Mouse (Mus musculus) CH12.LX (cell line): ENCODE results near the gene Opcml. TPM values are rescaled to one million over a fixed set of nuclear protein-coding genes. Genes with fewer than 3 reads are reported as not detected.

Experiments
- DNase-seq: peaks from one replicate; pipeline ENCODE4 v3.0.0-alpha.2; 2013; ENCODE audit errors: extremely low read depth
- H3K27ac ChIP-seq: 2 replicates; pipeline ENCODE4 v1.5.1; 2012; ENCODE audit warnings: low read depth, mild to moderate bottlenecking, control low read depth, moderate library complexity; ENCODE audit not compliant: insufficient read depth
- H3K27me3 ChIP-seq: replicated peaks from 2 replicates; pipeline ENCODE3; 2012; ENCODE audit warnings: inconsistent platforms
- H3K36me3 ChIP-seq, 2 experiments: replicated peaks in 1 of 2; 2 replicates each; pipeline versions ENCODE3 to v1.6.1; 2012; ENCODE audit warnings: inconsistent platforms in 1 of 2, low read length in 1 of 2, mild to moderate bottlenecking in 1 of 2, mixed read lengths in 1 of 2, moderate library complexity in 1 of 2; ENCODE audit not compliant: control insufficient read depth in 1 of 2, insufficient read depth in 1 of 2
- H3K4me1 ChIP-seq, 2 experiments: 2 replicates each; pipeline ENCODE4 v1.6.1; 2012; ENCODE audit warnings: inconsistent platforms in 1 of 2, moderate library complexity in 1 of 2; ENCODE audit not compliant: insufficient read depth in 2 of 2, control insufficient read depth in 1 of 2
- H3K4me2 ChIP-seq: 2 replicates; pipeline ENCODE4 v1.6.1; 2012; ENCODE audit warnings: low read depth, mild to moderate bottlenecking, control low read depth; ENCODE audit not compliant: poor library complexity, insufficient read depth, severe bottlenecking
- H3K4me3 ChIP-seq, 3 experiments: fragments of 150-350 bp in 1 of 3; sonication (generic) in 1 of 3; replicated peaks in 1 of 3; 2 replicates each; pipeline versions ENCODE3 to v1.5.1; 2011 to 2012; ENCODE audit warnings: low read depth in 2 of 3, low read length in 2 of 3, mild to moderate bottlenecking in 2 of 3, moderate library complexity in 2 of 3, control low read depth in 1 of 3, improper control_type of control experiment in 1 of 3, inconsistent platforms in 1 of 3, mixed read lengths in 1 of 3; ENCODE audit not compliant: poor library complexity in 1 of 3
- H3K79me2 ChIP-seq: replicated peaks from 2 replicates; pipeline ENCODE4 v1.6.1; 2012; ENCODE audit warnings: mild to moderate bottlenecking, moderate library complexity; ENCODE audit not compliant: control insufficient read depth, poor library complexity, insufficient read depth, severe bottlenecking; ENCODE audit errors: extremely low read depth
- H3K9ac ChIP-seq: 2 replicates; pipeline ENCODE4 v1.6.1; 2012; ENCODE audit warnings: low read depth, mild to moderate bottlenecking, control low read depth, moderate library complexity; ENCODE audit not compliant: insufficient read depth
- H3K9me3 ChIP-seq: replicated peaks from 2 replicates; pipeline ENCODE3; 2012; ENCODE audit warnings: low read length, inconsistent platforms, mixed read lengths
- BHLHE40 ChIP-seq: IDR thresholded peaks from 2 replicates; pipeline ENCODE4 v1.6.1; 2011; ENCODE audit warnings: mild to moderate bottlenecking, low read depth, low read length, improper control_type of control experiment
- CHD1 ChIP-seq: IDR thresholded peaks from 2 replicates; pipeline ENCODE4 v1.6.1; 2012; ENCODE audit warnings: low read depth, low read length, improper control_type of control experiment, inconsistent platforms
- CHD2 ChIP-seq: IDR thresholded peaks from 2 replicates; pipeline ENCODE4 v1.6.1; 2011; ENCODE audit warnings: low read length, improper control_type of control experiment
- E2F4 ChIP-seq: IDR thresholded peaks from 2 replicates; pipeline ENCODE4 v1.6.1; 2011; ENCODE audit warnings: low read depth, low read length, improper control_type of control experiment; ENCODE audit not compliant: insufficient replicate concordance
- ELF1 ChIP-seq: IDR thresholded peaks from 2 replicates; pipeline ENCODE4 v1.6.1; 2014; ENCODE audit warnings: low read depth, mild to moderate bottlenecking, inconsistent platforms, low read length, improper control_type of control experiment
- EP300 ChIP-seq: IDR thresholded peaks from 2 replicates; pipeline ENCODE4 v1.6.1; 2011; ENCODE audit warnings: low read length, improper control_type of control experiment
- GABPA ChIP-seq: IDR thresholded peaks from 2 replicates; pipeline ENCODE4 v1.6.1; 2012; ENCODE audit warnings: low read depth, low read length, improper control_type of control experiment, inconsistent platforms; ENCODE audit not compliant: insufficient replicate concordance
- HCFC1 ChIP-seq: IDR thresholded peaks from 2 replicates; pipeline ENCODE4 v1.6.1; 2012; ENCODE audit warnings: low read depth, mild to moderate bottlenecking, inconsistent platforms, low read length, improper control_type of control experiment
- IRF4 ChIP-seq: IDR thresholded peaks from 2 replicates; pipeline ENCODE4 v1.6.1; 2014; ENCODE audit warnings: low read depth, mild to moderate bottlenecking, inconsistent platforms, low read length, improper control_type of control experiment
- JUN ChIP-seq: IDR thresholded peaks from 2 replicates; pipeline ENCODE4 v1.6.1; 2011; ENCODE audit warnings: low read depth, mild to moderate bottlenecking, low read length, improper control_type of control experiment, moderate library complexity; ENCODE audit not compliant: insufficient read depth
- KAT2A ChIP-seq: IDR thresholded peaks from 2 replicates; pipeline ENCODE4 v1.6.1; 2012; ENCODE audit warnings: low read length, improper control_type of control experiment, inconsistent platforms; ENCODE audit not compliant: insufficient replicate concordance
- MAZ ChIP-seq: IDR thresholded peaks from 2 replicates; pipeline ENCODE4 v1.6.1; 2012; ENCODE audit warnings: low read depth, mild to moderate bottlenecking, inconsistent platforms, low read length, improper control_type of control experiment, moderate library complexity
- MEF2A ChIP-seq: IDR thresholded peaks from 2 replicates; pipeline ENCODE4 v1.6.1; 2014; ENCODE audit warnings: low read depth, mild to moderate bottlenecking, inconsistent platforms, low read length, improper control_type of control experiment, borderline replicate concordance
- NELFE ChIP-seq: IDR thresholded peaks from 2 replicates; pipeline ENCODE4 v1.6.1; 2011; ENCODE audit warnings: low read depth, low read length, improper control_type of control experiment
- PAX5 ChIP-seq: IDR thresholded peaks from 2 replicates; pipeline ENCODE4 v1.6.1; 2012; ENCODE audit warnings: low read length, inconsistent platforms, mixed read lengths
- POLR2A ChIP-seq: IDR thresholded peaks from 2 replicates; pipeline ENCODE4 v1.6.1; 2011; ENCODE audit warnings: low read depth, mild to moderate bottlenecking, improper control_type of control experiment, low read length
- RAD21 ChIP-seq: IDR thresholded peaks from 2 replicates; pipeline ENCODE4 v1.6.1; 2011; ENCODE audit warnings: low read depth, mild to moderate bottlenecking, low read length, improper control_type of control experiment, moderate library complexity
- RCOR1 ChIP-seq: conservative IDR thresholded peaks from 2 replicates; pipeline ENCODE4 v1.6.1; 2012; ENCODE audit warnings: low read depth, mild to moderate bottlenecking, inconsistent platforms, low read length, improper control_type of control experiment
- SMC3 ChIP-seq: IDR thresholded peaks from 2 replicates; pipeline ENCODE4 v1.6.1; 2011; ENCODE audit warnings: low read depth, low read length, improper control_type of control experiment
- TBP ChIP-seq: conservative IDR thresholded peaks from 2 replicates; pipeline ENCODE4 v1.6.1; 2011; ENCODE audit warnings: low read depth, low read length, improper control_type of control experiment
- TCF12 ChIP-seq: IDR thresholded peaks from 2 replicates; pipeline ENCODE4 v1.6.1; 2014; ENCODE audit warnings: low read depth, mild to moderate bottlenecking, inconsistent platforms, low read length, improper control_type of control experiment
- UBTF ChIP-seq: IDR thresholded peaks from 2 replicates; pipeline ENCODE4 v1.6.1; 2012; ENCODE audit warnings: low read depth, mild to moderate bottlenecking, inconsistent platforms, low read length, improper control_type of control experiment, moderate library complexity
- USF2 ChIP-seq: conservative IDR thresholded peaks from 2 replicates; pipeline ENCODE4 v1.6.1; 2011; ENCODE audit warnings: low read depth, low read length, improper control_type of control experiment
- ZKSCAN1 ChIP-seq: IDR thresholded peaks from 2 replicates; pipeline ENCODE4 v1.6.1; 2012; ENCODE audit warnings: low read depth, inconsistent platforms, low read length, improper control_type of control experiment, borderline replicate concordance
- ZMIZ1 ChIP-seq: IDR thresholded peaks from 2 replicates; pipeline ENCODE4 v1.6.1; 2012; ENCODE audit warnings: low read depth, mild to moderate bottlenecking, inconsistent platforms, low read length, improper control_type of control experiment
- dilution Hi-C: fragments of 300-500 bp; cut with MboI; formaldehyde crosslinking; loops from 2 replicates; pipeline ENCODE4 v1.14.3; 2020; ENCODE audit warnings: low sequenced_read_pairs; ENCODE audit not compliant: extremely low pct_unique_long_range_greater_than_20kb, extremely low pct_ligation_motif_present
- in situ Hi-C: fragments of 300-500 bp; cut with MboI; formaldehyde crosslinking; loops from 3 replicates; pipeline ENCODE4 v1.14.3; 2019; ENCODE audit warnings: low sequenced_read_pairs, low pct_ligation_motif_present, low pct_unique_long_range_greater_than_20kb, mixed read lengths
- polyA plus RNA-seq: library from polyadenylated mRNA; unstranded; fragments of >175 nt; gene quantifications from 2 replicates; pipeline ENCODE4 v1.2.1, GENCODE M21; 2012; ENCODE audit warnings: low read depth; ENCODE audit not compliant: insufficient read length
- total RNA-seq, 2 experiments: library from RNA; depleted of rRNA; stranded (reverse); fragments of 300-350 nt in 1 of 2; fragments of >200 nt in 1 of 2; gene quantifications; 2 replicates each; pipeline ENCODE4 v1.2.3; 2012 to 2014

The Opcml gene
- total and polyA plus RNA-seq, 3 experiments = 0.34 to 0.60 TPM; not detected in 1

DNA sequence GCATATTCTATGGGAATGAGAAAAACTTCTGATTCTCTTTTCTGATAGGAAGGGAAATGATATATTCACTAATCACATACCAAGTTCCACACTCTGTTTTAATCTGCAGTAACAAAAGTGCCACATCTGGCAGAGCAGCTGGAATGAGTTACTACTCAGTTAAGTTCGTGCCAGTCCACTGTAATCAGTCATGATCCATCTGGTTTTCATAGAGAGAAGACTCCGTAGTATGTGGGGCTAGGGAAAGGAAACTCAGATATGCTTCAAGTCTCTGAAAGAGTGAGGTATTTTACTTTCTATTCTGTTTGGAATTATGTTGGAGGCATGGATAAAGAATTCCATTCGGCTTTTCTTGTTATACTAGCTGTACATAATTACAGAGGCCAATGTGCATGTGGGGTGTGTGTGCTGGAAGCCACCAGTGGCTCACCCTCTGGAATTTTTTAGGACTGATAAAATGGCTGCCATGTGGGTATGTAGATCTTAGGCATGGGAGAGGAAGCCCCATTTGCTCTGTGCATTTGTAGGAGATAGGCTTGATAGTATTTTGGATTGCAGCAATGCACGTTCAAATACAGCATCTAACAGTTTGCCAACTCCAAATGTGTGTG is 966.4 kb downstream of the Opcml start:
- in situ Hi-C loops = no loop called here
- H3K9ac ChIP-seq = no peak overlapping the region
- no peak overlapping the region for H3K27ac ChIP-seq
- H3K79me2 ChIP-seq = no peaks in the 10 kb centered on the region
- no peak overlapping the region for H3K4me2 ChIP-seq
- no peaks in the 10 kb centered on the region for H3K36me3 ChIP-seq
- TF ChIP-seq NELFE (no peak), MAZ (no peak), PAX5 (no peak), USF2 (no peak), KAT2A (no peak), E2F4 (no peak), HCFC1 (no peak), UBTF (no peak)
- H3K27me3 ChIP-seq = no peaks in the 10 kb centered on the region
- dilution Hi-C loops = no loop called here
- H3K9me3 ChIP-seq = peaks cover 4% of the 10 kb centered on the region
- H3K4me3 ChIP-seq = no peak overlapping the region
- DNase-seq = no peak
- H3K4me1 ChIP-seq = no peaks in the 10 kb centered on the region

DNA sequence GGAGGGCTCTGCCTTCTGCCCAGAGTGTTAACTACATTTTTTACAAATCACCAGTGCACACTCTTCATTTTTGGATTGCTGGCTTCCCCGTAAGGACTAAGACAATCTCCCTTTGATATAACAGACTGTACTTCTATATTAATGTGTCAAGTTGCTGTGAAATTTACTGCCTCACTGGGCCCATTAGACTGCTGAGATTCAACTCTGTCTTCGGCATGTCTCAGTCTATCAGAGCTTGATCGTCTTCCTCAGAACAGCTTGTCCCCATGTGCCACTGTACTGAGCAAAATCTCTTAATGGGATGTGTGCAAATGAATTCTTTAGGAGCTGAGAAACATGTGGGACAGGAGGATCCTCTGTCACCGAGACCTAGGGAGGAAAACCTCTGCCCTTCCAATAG is 970.9 kb downstream of the Opcml start:
- Histone ChIP-seq H3K27me3 (no peaks in the 10 kb centered on the region), H3K4me1 (no peaks in the 10 kb centered on the region), H3K79me2 (no peaks in the 10 kb centered on the region), H3K36me3 (no peaks in the 10 kb centered on the region), H3K9me3 (peaks cover 6% of the 10 kb centered on the region), H3K27ac (no peak overlapping the region), H3K4me3 (no peak overlapping the region), H3K9ac (no peak overlapping the region), H3K4me2 (no peak overlapping the region)
- in situ Hi-C loops (no loop called here), dilution Hi-C loops (no loop called here)
- DNase-seq = no peak
- TF ChIP-seq MEF2A (no peak), BHLHE40 (no peak), NELFE (no peak), MAZ (no peak), E2F4 (no peak), GABPA (no peak), CHD1 (no peak), ELF1 (no peak)

DNA sequence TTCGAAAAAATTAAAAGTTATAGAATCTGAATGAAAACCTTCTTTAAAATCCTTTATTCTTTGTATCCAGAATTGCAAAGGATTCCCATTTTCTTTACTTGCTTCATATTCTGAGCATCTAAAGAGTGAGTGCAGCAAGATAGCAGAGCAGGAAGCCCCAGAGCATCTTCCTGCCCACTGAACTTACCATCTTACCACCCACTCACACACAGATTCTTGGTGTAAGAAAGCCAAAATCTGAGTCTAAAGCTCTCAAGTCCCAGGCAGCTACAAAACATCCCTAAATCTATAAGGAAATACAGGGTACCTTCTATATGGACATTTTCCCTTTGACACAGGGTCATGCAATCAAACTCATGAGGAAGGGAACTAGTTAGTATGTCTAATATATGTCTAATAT is 973.6 kb downstream of the Opcml start:
- TF ChIP-seq IRF4 = no peak
- TF ChIP-seq POLR2A = no peak
- TF ChIP-seq ELF1 = no peak
- no peak for TF ChIP-seq EP300
- no peak for TF ChIP-seq TBP
- TF ChIP-seq UBTF = no peak
- TF ChIP-seq CHD2 = no peak
- no peak for TF ChIP-seq ZMIZ1
- no peak for TF ChIP-seq KAT2A
- no peak for TF ChIP-seq HCFC1
- no peak for TF ChIP-seq CHD1
- no peak for TF ChIP-seq SMC3
- TF ChIP-seq MEF2A = no peak
- TF ChIP-seq TCF12 = no peak
- TF ChIP-seq JUN = no peak
- no peak for TF ChIP-seq RCOR1
- TF ChIP-seq ZKSCAN1 = no peak
- TF ChIP-seq BHLHE40 = no peak
- no peak for TF ChIP-seq RAD21
- dilution Hi-C loops = no loop called here

More for the DNA sequence above, 973.6 kb downstream of the Opcml start:
- Histone ChIP-seq H3K27ac (no peak overlapping the region), H3K9ac (no peak overlapping the region), H3K79me2 (no peaks in the 10 kb centered on the region), H3K27me3 (no peaks in the 10 kb centered on the region), H3K36me3 (no peaks in the 10 kb centered on the region), H3K4me1 (no peaks in the 10 kb centered on the region), H3K4me3 (no peak overlapping the region), H3K4me2 (no peak overlapping the region), H3K9me3 (peaks cover 4% of the 10 kb centered on the region)
- in situ Hi-C loops = no loop called here
- DNase-seq = no peak
